Mouse (Mus musculus) bone marrow, adult 2 months (tissue): Measurements from ENCODE around the gene Auts2. TPM values are rescaled to one million over a fixed set of nuclear protein-coding genes. Genes with fewer than 3 reads are reported as not detected.

Experiments
- H3K27ac ChIP-seq: fragments of 200-500 bp; 2 replicates; pipeline ENCODE4 v1.5.1; 2012; ENCODE audit warnings: low read depth, mild to moderate bottlenecking, control low read depth, inconsistent platforms, low read length; ENCODE audit not compliant: control insufficient read depth, poor library complexity, insufficient read depth
- H3K4me1 ChIP-seq: fragments of 200-500 bp; 2 replicates; pipeline ENCODE4 v1.6.1; 2011; ENCODE audit warnings: low read length; ENCODE audit not compliant: control insufficient read depth, insufficient read depth
- H3K4me3 ChIP-seq: fragments of 200-500 bp; replicated peaks from 2 replicates; pipeline ENCODE3; 2011; ENCODE audit warnings: mild to moderate bottlenecking, low read depth, low read length, control low read depth; ENCODE audit not compliant: control insufficient read depth
- CTCF ChIP-seq: fragments of 200-500 bp; IDR thresholded peaks from 2 replicates; pipeline ENCODE4 v1.5.1; 2011; ENCODE audit warnings: low read length, control low read depth; ENCODE audit not compliant: control insufficient read depth, insufficient read depth
- POLR2A ChIP-seq: fragments of 200-500 bp; IDR thresholded peaks from 2 replicates; pipeline ENCODE4 v1.6.1; 2011; ENCODE audit warnings: low read depth, mild to moderate bottlenecking, control low read depth, low read length, borderline replicate concordance; ENCODE audit not compliant: control insufficient read depth
- WGBS: fragments of 180-500 bp; shearing (Covaris S2); methylation state at CpG from one replicate; pipeline ENCODE4 v1.1.7; 2018; 5-methylcytosine and 5-hydroxymethylcytosine counted together
- polyA plus RNA-seq: library from polyadenylated mRNA; stranded (reverse); fragments of >200 nt; gene quantifications from 2 replicates; pipeline ENCODE4 v1.2.4, GENCODE M21; 2011; ENCODE audit warnings: low replicate concordance; ENCODE audit not compliant: missing spikeins, insufficient read depth, insufficient read length

The Auts2 gene
- polyA plus RNA-seq, 1 experiment = 1.5 TPM

- WGBS = 38% methylated on average over 14 of the region's 14 CpGs
- Histone ChIP-seq H3K27ac (no peak overlapping the region), H3K4me1 (no peaks in the 10 kb centered on the region), H3K4me3 (no peak overlapping the region)
- TF ChIP-seq POLR2A (no peak), CTCF (no peak)
Measured at GRCm38 (mm10) chr5:131515707-131516407, 1027.3 kb downstream of the Auts2 start.

- 65% methylated on average over 3 of the region's 3 CpGs for WGBS
- Histone ChIP-seq H3K27ac (no peak overlapping the region), H3K4me1 (no peaks in the 10 kb centered on the region), H3K4me3 (no peak overlapping the region)
- TF ChIP-seq CTCF (no peak), POLR2A (no peak)
Measured at GRCm38 (mm10) chr5:131513753-131514152, 1029.4 kb downstream of the Auts2 start.

- Histone ChIP-seq H3K4me1 (no peaks in the 10 kb centered on the region), H3K27ac (no peak overlapping the region), H3K4me3 (no peak overlapping the region)
- 84% methylated on average over 10 of the region's 10 CpGs for WGBS
- TF ChIP-seq CTCF = no peak
- TF ChIP-seq POLR2A = no peak
Measured at GRCm38 (mm10) chr5:131512617-131513016, 1030.5 kb downstream of the Auts2 start.

- WGBS = 43% methylated on average over 5 of the region's 5 CpGs
Measured at GRCm38 (mm10) chr5:131510659-131511058, 1032.5 kb downstream of the Auts2 start.

GRCm38 (mm10) chr5:131509315-131509714 lies 1033.8 kb downstream of the Auts2 start:
- H3K4me3 ChIP-seq = no peak overlapping the region
- TF ChIP-seq CTCF (no peak), POLR2A (no peak)
- H3K27ac ChIP-seq = no peak overlapping the region
- 83% methylated on average over 4 of the region's 4 CpGs for WGBS
- no peaks in the 10 kb centered on the region for H3K4me1 ChIP-seq

More at GRCm38 (mm10) chr5:131510659-131511058, 1032.5 kb downstream of the Auts2 start:
- Histone ChIP-seq H3K4me1 (no peaks in the 10 kb centered on the region), H3K27ac (no peak overlapping the region), H3K4me3 (no peak overlapping the region)
- no peak for TF ChIP-seq CTCF
- no peak for TF ChIP-seq POLR2A

GRCm38 (mm10) chr5:131498865-131499264 lies 1044.3 kb downstream of the Auts2 start:
- no peak for TF ChIP-seq POLR2A
- TF ChIP-seq CTCF = no peak
- Histone ChIP-seq H3K4me3 (no peak overlapping the region), H3K27ac (no peak overlapping the region), H3K4me1 (no peaks in the 10 kb centered on the region)
- 73% methylated on average over 4 of the region's 4 CpGs for WGBS

- no peak overlapping the region for H3K27ac ChIP-seq
- 83% methylated on average over 10 of the region's 10 CpGs for WGBS
- TF ChIP-seq POLR2A = no peak
- TF ChIP-seq CTCF = no peak
Measured at GRCm38 (mm10) chr5:131496517-131497216, 1046.5 kb downstream of the Auts2 start.

GRCm38 (mm10) chr5:131494564-131494963 lies 1048.6 kb downstream of the Auts2 start:
- no peak overlapping the region for H3K27ac ChIP-seq
- no peak overlapping the region for H3K4me3 ChIP-seq
- 80% methylated on average over 5 of the region's 5 CpGs for WGBS
- no peaks in the 10 kb centered on the region for H3K4me1 ChIP-seq
- TF ChIP-seq CTCF = no peak
- no peak for TF ChIP-seq POLR2A

More at GRCm38 (mm10) chr5:131496517-131497216, 1046.5 kb downstream of the Auts2 start:
- Histone ChIP-seq H3K4me1 (no peaks in the 10 kb centered on the region), H3K4me3 (no peak overlapping the region)
